Mouse (Mus musculus): ENCODE measurements around the gene Man1a. TPM values are rescaled to one million over a fixed set of nuclear protein-coding genes. Genes with fewer than 3 reads are reported as not detected.

Man1a gene
- polyA plus RNA-seq, 1 experiment, result 13.2 TPM

DNA sequence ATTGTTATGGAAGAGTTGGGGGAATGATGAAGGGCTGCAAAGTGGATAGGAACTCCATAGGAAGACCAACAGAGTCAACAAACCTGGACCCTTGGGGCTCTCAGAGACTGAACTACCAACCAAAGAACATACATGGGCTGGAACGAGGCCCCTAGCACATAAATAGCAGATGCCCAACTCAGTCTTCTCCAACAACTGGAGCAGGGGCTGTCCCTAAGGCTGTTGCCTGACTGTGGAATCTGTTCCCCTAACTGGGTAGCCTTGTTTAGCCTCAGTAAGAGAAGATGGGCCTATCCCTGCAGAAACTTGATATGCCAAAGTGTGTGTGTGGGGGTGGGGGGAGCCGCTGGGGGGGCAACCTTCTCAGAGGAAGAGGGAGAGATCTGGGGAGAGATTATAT is 73.5 kb downstream of the Man1a start:
- DNase-seq, result no peak
- WGBS, result 75% methylated on average over 2 of the region's 2 CpGs
- TF ChIP-seq POLR2A (IDR thresholded peaks at IDR 0.05; ENCODE audit: borderline replicate concordance, extremely low read depth, low read depth, low read length) (no peak), CTCF (IDR thresholded peaks at IDR 0.05; ENCODE audit: insufficient read depth, low read length) (no peak)
- Histone ChIP-seq H3K4me1 (ENCODE audit: control insufficient read depth, insufficient read depth, low read length) (peaks cover 2% of the 10 kb centered on the region; the same call in 1 of the 2 replicates), H3K4me3 (replicated peaks; ENCODE audit: extremely low read depth, low read depth, low read length) (no peak overlapping the region)

- peaks cover 2% of the 10 kb centered on the region; the same call in 1 of the 2 replicates for H3K4me1 ChIP-seq (ENCODE audit: control insufficient read depth, insufficient read depth, low read length)
- no peak for TF ChIP-seq CTCF (IDR thresholded peaks at IDR 0.05; ENCODE audit: insufficient read depth, low read length)
- TF ChIP-seq POLR2A (IDR thresholded peaks at IDR 0.05; ENCODE audit: borderline replicate concordance, extremely low read depth, low read depth, low read length), result no peak
- H3K4me3 ChIP-seq (replicated peaks; ENCODE audit: extremely low read depth, low read depth, low read length), result no peak overlapping the region
- no peak for DNase-seq
- WGBS, result 75% methylated on average over 13 of the region's 13 CpGs
These were observed 79.1 kb downstream of the Man1a start for GRCm38 (mm10) chr10:53997301-53997700.

- TF ChIP-seq CTCF (IDR thresholded peaks at IDR 0.05; ENCODE audit: insufficient read depth, low read length) (no peak), POLR2A (IDR thresholded peaks at IDR 0.05; ENCODE audit: borderline replicate concordance, extremely low read depth, low read depth, low read length) (no peak)
- DNase-seq, result no peak
- Histone ChIP-seq H3K4me1 (ENCODE audit: control insufficient read depth, insufficient read depth, low read length) (peaks cover 2% of the 10 kb centered on the region; the same call in 1 of the 2 replicates), H3K4me3 (replicated peaks; ENCODE audit: extremely low read depth, low read depth, low read length) (no peak overlapping the region)
These were observed 80.2 kb downstream of the Man1a start for GRCm38 (mm10) chr10:53996216-53996615.

DNA sequence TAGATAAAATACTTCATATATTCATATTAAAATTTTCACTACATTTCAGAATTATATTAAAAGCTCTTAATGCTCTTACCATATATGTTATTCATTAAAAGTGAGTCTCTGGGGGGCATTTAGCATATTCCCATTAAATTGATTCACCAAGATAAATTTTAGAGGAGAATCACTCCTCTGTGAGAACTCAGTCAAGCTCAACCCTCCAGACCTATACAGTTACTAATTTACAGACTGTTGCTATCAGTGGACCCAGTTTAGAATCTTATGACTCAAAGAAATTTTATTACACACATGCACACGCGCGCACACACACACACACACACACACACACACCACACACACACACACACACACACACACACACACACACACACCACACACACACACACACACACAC is 81.8 kb downstream of the Man1a start:
- TF ChIP-seq CTCF (IDR thresholded peaks at IDR 0.05; ENCODE audit: insufficient read depth, low read length) (no peak), POLR2A (IDR thresholded peaks at IDR 0.05; ENCODE audit: borderline replicate concordance, extremely low read depth, low read depth, low read length) (no peak)
- H3K4me1 ChIP-seq (ENCODE audit: control insufficient read depth, insufficient read depth, low read length), result no peaks in the 10 kb centered on the region
- no peak for DNase-seq
- 89% methylated on average over 3 of the region's 3 CpGs for WGBS
- no peak overlapping the region for H3K4me3 ChIP-seq (replicated peaks; ENCODE audit: extremely low read depth, low read depth, low read length)

DNA sequence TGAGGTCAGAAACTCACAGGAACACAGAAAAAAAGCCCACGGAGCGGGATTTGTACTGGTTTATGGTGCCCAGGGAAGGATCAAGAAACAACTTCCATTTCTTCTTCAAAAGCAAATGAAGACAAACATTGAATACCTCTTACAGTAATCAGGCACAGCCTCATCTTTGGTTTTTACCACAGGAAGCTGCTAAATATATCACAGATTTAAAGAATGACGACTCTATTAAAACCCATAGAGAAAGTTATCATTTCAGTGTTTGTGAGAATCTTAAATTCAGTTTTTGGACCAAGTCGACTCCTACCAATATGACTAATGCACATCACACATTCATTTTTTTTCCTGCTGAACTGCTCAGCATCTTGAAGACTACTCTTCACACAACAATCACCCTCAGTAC is 86.0 kb downstream of the Man1a start:
- 55% methylated on average over 4 of the region's 4 CpGs for WGBS
- no peak for DNase-seq
- no peak overlapping the region for H3K4me3 ChIP-seq (replicated peaks; ENCODE audit: extremely low read depth, low read depth, low read length)
- no peak for TF ChIP-seq CTCF (IDR thresholded peaks at IDR 0.05; ENCODE audit: insufficient read depth, low read length)
- TF ChIP-seq POLR2A (IDR thresholded peaks at IDR 0.05; ENCODE audit: borderline replicate concordance, extremely low read depth, low read depth, low read length), result no peak
- H3K4me1 ChIP-seq (ENCODE audit: control insufficient read depth, insufficient read depth, low read length), result no peaks in the 10 kb centered on the region

DNA sequence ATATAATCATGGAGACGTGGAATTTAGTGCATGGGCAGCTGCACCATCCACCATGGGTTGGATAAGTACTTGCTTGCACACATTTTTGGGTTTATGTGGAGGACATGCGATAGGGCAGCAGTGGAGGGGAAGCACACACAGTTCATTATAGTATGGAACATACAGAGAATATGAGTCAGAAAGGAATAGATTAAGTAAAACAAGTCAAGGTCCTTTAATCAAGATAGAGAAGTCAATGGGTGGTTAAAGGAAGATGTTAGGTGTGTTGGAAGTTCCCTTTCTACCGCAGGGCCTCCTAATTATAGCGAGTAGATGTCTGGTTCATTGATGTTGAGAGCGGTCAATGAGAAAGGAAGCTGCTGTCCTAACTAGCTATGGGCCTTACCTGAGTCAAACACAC is 91.5 kb downstream of the Man1a start:
- no peak for TF ChIP-seq POLR2A (IDR thresholded peaks at IDR 0.05; ENCODE audit: borderline replicate concordance, extremely low read depth, low read depth, low read length)
- TF ChIP-seq CTCF (IDR thresholded peaks at IDR 0.05; ENCODE audit: insufficient read depth, low read length), result no peak
- DNase-seq, result no peak
- H3K4me1 ChIP-seq (ENCODE audit: control insufficient read depth, insufficient read depth, low read length), result no peaks in the 10 kb centered on the region
- 93% methylated on average over 5 of the region's 5 CpGs for WGBS
- H3K4me3 ChIP-seq (replicated peaks; ENCODE audit: extremely low read depth, low read depth, low read length), result no peak overlapping the region

DNA sequence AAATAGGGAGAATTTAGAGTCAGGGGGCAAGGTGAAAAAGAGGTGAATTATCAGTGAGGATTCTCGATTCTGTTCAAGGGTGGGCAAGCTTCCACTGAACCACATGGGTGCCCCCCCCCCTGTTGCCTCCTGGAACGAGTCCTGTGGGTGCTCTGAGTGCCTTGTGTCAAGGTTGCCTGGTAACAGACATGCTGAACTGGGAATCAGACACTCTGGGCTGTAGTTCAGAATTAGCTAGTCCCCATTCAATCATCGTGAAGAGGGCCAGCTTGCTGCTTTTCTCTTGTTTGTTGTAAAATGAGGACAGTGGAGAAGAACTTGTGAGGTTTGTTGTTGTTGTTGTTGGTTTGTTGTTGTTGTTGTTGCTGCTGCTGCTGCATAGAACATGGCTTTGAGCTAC is 92.3 kb downstream of the Man1a start:
- 52% methylated on average over 3 of the region's 3 CpGs for WGBS

GRCm38 (mm10) chr10:53978647-53979046 is 97.8 kb downstream of the Man1a start:
- TF ChIP-seq POLR2A (IDR thresholded peaks at IDR 0.05; ENCODE audit: borderline replicate concordance, extremely low read depth, low read depth, low read length), result no peak
- TF ChIP-seq CTCF (IDR thresholded peaks at IDR 0.05; ENCODE audit: insufficient read depth, low read length), result no peak
- 84% methylated on average over 1 of the region's 1 CpGs for WGBS
- no peak for DNase-seq
- H3K4me3 ChIP-seq (replicated peaks; ENCODE audit: extremely low read depth, low read depth, low read length), result no peak overlapping the region
- H3K4me1 ChIP-seq (ENCODE audit: control insufficient read depth, insufficient read depth, low read length), result peaks cover 2% of the 10 kb centered on the region; the same call in 1 of the 2 replicates

More for the DNA sequence above, 92.3 kb downstream of the Man1a start:
- Histone ChIP-seq H3K4me1 (ENCODE audit: control insufficient read depth, insufficient read depth, low read length) (no peaks in the 10 kb centered on the region), H3K4me3 (replicated peaks; ENCODE audit: extremely low read depth, low read depth, low read length) (no peak overlapping the region)
- TF ChIP-seq CTCF (IDR thresholded peaks at IDR 0.05; ENCODE audit: insufficient read depth, low read length), result no peak
- no peak for TF ChIP-seq POLR2A (IDR thresholded peaks at IDR 0.05; ENCODE audit: borderline replicate concordance, extremely low read depth, low read depth, low read length)
- DNase-seq, result no peak

GRCm38 (mm10) chr10:53974180-53974579 is 102.2 kb downstream of the Man1a start:
- Histone ChIP-seq H3K4me3 (replicated peaks; ENCODE audit: extremely low read depth, low read depth, low read length) (no peak overlapping the region), H3K4me1 (ENCODE audit: control insufficient read depth, insufficient read depth, low read length) (peaks cover 3% of the 10 kb centered on the region; the same call in 1 of the 2 replicates)
- no peak for TF ChIP-seq POLR2A (IDR thresholded peaks at IDR 0.05; ENCODE audit: borderline replicate concordance, extremely low read depth, low read depth, low read length)
- TF ChIP-seq CTCF (IDR thresholded peaks at IDR 0.05; ENCODE audit: insufficient read depth, low read length), result no peak
- DNase-seq, result no peak

DNA sequence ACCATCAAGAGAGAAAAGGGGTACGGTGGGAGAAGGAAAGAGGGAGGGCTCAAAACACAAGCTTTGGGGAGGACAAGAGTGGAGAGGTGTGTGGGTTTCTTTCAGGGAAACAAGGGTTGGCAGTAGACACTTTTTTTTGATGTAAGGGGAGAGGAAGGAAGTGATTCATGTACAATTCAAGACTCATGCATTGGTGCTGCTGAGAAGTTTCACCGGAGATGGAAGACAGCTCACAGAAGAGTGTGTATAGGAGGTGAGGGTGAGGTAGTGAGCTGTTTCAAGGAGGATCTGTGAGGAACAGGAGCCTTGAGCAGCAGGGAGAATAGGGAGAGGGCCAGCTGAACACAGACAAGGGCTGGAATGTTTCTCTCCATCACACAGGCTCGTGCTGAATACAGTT is 116.7 kb downstream of the Man1a start:
- no peak for DNase-seq
- Histone ChIP-seq H3K4me3 (replicated peaks; ENCODE audit: extremely low read depth, low read depth, low read length) (no peak overlapping the region), H3K4me1 (ENCODE audit: control insufficient read depth, insufficient read depth, low read length) (no peaks in the 10 kb centered on the region)
- TF ChIP-seq CTCF (IDR thresholded peaks at IDR 0.05; ENCODE audit: insufficient read depth, low read length) (no peak), POLR2A (IDR thresholded peaks at IDR 0.05; ENCODE audit: borderline replicate concordance, extremely low read depth, low read depth, low read length) (no peak)
- 45% methylated on average over 3 of the region's 3 CpGs for WGBS

Data from lung, adult 2 months (tissue).